Mouse (Mus musculus): ENCODE results near the gene Lrp6.

Lrp6 gene

DNA sequence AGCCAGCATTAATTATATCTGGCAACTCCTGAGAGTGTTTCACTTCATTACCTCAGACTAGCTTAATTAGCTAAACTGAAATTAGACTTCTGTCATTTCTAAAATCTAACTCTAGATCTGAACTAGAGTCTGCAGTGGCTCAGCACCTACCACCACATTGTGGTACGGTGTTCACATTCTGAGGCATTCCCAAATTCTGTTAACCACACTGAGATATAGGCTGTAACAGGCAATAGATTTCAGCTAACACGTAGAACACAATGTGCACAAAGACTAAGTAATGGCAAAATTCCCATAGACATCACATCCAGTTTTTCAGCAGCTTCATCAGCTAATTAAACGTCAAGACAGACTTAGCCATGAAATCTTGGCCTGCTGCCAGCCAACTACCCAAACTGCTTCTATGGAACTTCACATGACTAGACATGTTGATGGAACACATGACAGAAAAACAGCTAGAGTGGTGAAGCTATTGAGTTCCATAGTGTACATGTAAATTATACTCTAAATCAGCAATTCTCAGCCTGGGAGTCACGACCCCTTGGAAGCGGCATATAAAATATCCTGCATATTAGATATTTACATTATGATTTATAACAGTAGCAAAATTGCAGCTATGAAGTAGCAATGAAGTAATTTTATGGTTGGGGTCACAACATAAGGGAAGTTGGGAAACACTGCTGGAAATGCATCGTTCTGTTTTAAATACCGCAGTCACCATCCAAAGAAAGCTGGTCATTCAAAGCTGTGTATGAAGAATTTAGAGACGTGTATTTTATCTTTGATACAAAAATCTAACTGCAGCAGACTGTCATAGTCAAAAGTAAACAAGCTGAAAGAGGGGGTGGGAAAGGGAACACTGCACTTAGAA lies 71.7 kb downstream of the Lrp6 start:
- no peak for DNase-seq (ENCODE audit: low spot score in 2 of 2)

DNA sequence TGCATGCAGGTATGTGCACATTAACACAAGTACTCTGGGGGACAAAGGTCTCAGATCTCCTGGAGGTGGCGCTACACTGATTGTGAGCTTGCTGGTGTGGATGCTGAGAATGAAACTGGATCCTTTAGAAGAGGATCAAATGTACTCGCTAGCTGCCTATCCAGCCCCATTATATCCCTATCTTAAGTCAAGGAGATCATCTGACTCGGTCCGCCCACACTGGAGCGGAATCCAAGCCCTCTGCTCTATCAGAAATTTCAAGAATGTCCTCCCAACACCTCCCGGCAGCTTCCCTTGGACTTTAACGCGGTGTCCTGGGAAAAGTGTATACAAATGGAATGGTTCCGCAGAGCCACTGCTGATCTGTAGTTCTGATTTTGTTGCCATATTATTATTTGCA lies 77.1 kb downstream of the Lrp6 start:
- no peak for DNase-seq (ENCODE audit: low spot score in 2 of 2)

DNA sequence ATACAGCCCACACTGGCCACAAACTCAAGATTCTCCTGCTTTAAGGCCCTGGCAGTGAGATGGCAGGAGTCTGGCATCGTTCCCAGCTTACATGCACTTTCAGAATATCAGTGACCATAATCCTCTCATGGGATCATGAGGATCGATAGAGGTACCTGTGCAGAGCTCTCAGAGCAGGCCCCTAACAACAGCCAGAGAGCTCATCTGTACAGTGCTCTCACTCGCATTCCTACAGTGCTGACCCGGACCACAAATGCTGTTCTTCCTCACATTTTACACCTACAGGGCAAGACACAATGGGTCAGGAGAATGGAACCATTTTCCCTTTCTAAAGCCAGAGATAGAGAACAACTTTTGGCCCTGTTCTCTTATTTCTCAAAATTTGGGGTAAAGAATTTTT lies 77.6 kb downstream of the Lrp6 start:
- DNase-seq (ENCODE audit: low spot score in 2 of 2), result no peak

DNA sequence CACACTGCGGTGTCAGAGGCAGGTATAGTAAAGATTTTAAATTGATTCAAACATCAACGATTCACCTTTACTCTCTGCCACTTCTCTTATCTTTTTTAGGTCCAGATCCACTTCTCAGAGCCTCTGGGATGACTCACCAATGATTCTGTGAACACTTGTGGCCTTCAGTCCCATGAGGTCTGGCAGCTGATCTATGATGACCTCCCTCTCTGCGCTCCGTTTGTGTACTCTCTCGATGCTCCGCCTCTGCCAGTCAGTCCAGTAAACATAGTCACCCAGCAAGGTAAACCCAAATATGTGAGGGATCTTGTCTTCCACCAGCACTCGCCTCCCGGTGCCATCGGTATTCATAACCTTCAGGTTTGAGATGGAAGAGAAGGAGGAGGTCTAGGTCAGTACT lies 80.4 kb downstream of the Lrp6 start:
- no peak for DNase-seq (ENCODE audit: low spot score in 2 of 2)

DNA sequence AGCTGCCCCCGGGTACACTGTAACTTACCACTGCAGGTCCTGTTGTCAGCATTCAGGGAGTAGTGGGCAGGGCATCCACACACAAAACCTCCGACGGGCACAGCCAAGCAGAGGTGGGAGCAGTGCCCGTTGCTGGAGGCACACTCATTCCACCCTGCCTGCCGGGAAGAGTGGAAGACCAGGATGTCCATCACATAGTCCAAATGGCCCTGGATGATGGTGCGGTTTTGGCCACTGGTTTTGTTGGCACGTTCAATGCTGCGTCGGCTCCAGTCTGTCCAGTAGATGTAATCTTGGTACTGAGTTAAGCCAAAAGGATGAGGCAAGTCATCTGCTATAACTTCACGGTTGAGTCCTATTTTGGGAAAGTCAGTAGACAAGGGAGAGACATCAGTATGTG lies 87.3 kb downstream of the Lrp6 start:
- DNase-seq (ENCODE audit: low spot score in 2 of 2), result no peak

DNA sequence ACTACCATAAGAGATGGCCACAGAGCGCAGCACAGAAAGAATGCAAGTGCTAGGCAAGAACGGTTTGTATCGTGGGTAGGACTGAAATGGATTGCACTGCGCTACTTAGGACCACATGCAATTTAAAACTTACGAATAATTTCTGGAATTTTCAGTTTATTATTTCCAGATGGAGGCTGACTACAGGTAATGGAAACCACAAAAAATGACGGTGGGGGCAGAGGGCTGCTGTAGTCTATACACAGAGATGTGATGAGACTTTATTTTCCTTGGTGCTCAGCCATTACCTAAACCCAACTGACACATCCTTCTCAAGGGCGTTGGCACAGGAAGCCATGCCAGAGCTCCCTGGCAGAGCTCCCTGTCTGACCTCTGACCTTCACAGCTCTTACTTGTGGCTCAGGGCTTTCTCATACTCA lies 93.6 kb downstream of the Lrp6 start:
- no peak for DNase-seq (ENCODE audit: low spot score in 2 of 2)

DNA sequence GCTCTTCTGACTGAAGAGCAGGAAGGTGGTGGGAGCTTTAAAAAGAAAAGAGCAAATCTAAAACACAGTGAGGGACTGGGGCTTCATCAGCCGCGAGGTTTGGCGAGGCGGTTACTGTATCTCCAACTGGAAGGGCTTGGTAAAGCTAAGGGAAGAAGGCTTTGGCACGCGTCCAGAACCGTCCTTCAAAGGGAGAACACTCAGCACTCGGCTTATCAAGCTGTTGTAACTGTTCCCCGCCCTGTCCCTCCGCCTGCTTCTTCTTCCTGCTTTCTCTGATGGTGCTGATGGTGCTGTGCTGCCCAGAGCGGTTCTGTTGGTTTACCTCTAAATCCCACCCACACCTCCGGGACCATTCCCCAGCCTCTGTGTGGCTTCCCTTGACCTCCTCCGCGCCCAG lies 95.9 kb downstream of the Lrp6 start:
- DNase-seq (ENCODE audit: low spot score in 2 of 2), result peak; percentile 36 to 46

DNA sequence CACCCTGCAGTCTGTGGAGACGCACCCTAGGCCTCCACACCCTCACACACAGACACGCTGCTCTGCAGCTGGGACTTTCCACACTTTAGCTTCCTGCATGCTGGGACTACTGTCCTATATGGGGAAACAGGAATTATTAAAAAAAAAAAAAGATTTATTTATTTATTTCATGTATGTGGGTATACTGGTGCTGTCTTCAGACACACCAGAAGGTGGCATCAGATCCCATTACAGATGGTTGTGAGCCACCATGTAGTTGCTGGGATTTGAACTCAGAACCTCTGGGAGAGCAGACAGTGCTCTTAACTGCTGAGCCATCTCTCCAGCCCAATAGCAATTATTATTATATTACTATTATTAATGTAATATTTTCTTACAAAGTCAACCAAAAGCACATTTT lies 97.5 kb downstream of the Lrp6 start:
- DNase-seq (ENCODE audit: low spot score in 2 of 2), result no peak

DNA sequence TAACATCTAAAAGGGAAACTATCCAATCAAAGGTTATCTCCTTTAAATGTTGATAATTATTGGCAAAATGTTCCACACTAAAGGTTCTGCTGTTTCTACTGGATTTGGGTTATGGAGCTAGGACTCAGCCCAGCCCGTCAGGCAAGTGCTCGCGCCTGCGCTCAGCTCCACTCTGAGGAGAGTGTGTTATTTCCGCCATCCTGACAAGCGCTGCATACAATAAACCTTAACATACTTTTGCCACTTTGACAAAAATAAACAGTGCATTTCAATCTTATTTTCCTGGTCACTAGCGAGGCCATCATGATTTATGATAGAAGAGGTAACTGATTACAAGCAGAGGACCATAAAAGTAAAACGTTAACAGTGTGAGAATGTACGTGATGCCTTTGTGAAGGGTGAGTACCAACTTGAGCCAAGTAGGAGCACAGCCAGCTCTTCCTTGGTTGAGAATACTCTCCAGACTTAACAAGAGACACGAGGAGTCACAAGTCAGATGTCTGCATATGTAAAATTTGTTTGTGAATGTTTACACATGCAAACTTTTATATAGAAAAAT lies 100.0 kb downstream of the Lrp6 start:
- DNase-seq (ENCODE audit: low spot score in 2 of 2), result no peak

DNA sequence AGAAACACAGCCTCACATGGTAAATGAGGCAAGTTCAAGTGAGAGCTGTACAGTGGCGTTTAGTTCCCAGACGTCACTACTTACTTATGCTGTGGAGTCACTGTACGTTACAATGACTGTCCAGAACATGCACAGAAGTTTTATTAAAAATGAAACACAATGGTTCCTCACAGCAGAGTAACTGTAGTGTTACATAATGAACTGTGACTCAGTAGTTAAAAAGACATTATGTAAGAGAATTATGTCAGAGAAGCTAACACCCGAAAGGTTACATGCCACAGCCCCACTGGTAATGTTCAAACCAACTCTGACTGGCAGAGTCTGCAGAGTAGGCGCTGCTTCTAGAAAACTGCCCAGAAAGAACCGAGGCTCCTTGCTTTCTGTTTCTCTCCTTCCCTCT lies 105.6 kb downstream of the Lrp6 start:
- DNase-seq (ENCODE audit: low spot score in 2 of 2), result no peak

DNA sequence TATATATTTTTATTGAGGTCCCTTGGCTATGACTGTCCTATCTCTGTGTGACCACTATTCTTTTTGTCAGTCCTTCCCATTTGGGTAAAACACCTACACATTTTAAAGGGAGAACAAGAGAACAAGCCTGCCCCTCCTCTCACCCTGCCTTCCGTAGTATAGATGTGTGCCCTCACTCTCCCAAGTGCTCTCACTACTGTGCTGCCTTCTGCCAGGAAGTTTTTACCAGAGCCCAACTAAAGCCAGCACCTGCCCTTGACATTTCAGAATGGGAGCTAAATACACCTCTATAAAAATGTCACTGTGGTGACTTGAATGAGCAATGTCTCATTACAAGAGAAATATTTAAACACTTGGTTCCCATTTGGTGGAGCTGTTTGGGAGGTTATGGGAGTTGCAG lies 108.4 kb downstream of the Lrp6 start:
- no peak for DNase-seq (ENCODE audit: low spot score in 2 of 2)

DNA sequence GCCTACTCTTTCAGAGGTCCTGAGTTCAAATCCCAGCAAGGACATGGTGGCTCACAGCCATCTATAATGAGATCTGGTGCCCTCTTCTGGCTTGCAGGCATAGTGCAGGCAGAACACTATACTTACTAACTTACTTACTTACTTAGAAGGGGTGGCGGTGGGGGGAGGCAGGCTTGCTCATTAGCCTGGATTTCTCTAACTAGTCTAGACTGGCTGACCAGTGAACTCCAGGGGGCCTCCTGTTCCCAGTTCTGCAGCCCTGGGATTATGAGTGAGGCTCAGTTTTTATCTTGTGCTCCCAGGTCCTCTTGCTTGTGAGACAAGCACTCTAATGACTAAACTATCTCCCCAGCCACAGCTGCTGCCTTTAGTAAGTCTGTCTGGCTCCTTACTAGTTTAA lies 112.7 kb downstream of the Lrp6 start:
- DNase-seq (ENCODE audit: low spot score in 2 of 2), result peak in 1 of 2 experiments; percentile 8

DNA sequence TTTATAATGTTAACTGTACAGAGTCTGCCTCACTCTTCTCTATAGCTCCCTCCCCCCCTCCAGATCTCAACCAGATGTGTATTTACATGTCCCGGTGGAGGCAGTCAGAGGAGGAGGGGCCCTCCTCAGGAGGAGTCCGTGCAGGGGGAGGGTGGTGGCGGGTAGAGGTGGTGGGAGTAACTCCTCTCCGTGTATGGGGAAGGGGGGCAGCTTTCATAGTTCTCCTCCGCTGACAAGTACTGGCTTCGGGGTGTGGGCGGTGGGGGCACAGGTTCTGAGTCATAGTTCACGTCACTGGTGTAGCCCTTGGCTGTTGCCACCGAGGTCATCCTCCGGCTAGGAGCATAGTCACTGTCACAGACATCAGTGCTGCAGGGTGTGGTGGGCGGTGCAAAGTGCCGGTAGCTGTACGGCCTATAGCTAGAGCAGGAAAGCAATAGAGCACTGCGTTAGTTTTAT lies 116.1 kb downstream of the Lrp6 start:
- no peak for DNase-seq (ENCODE audit: low spot score in 2 of 2)

DNA sequence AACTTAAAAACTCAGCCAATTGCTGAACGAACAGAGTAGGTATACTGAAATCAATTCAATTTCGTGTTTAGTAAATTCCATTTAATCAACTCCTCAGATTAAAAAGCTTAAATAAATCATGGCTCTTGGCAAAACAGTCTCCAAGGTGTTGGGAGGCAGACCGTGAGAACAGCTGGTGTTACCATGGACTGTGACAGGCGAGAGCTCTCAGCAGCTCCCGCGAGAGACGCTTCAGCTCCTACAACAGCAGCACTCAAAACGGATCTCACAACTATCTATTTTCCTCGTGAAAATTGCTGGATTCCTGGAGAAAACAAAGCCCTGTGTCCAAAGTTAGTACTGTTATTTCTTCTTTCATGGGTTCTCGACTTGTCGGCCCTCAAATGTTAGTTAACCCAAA lies 116.8 kb downstream of the Lrp6 start:
- DNase-seq (ENCODE audit: low spot score in 2 of 2), result no peak

DNA sequence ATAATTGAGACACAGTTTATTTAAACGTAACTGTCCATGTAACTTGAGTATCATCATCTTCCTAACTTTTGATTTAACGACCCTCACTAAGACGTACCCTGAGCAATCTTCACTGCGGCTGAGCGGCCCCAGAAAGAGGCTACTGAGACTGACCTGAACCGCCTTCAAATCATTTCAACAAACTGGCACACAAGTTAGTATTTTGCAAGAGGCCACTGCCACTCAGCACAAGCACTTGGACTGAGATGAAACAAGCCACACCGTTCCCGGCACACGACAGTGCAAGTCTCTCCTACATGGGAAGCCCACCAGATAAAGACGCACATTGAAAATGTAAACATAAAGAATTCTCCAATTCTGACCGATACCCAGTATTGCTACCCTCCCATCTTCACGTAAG lies 118.3 kb downstream of the Lrp6 start:
- DNase-seq (ENCODE audit: low spot score in 2 of 2), result no peak

DNA sequence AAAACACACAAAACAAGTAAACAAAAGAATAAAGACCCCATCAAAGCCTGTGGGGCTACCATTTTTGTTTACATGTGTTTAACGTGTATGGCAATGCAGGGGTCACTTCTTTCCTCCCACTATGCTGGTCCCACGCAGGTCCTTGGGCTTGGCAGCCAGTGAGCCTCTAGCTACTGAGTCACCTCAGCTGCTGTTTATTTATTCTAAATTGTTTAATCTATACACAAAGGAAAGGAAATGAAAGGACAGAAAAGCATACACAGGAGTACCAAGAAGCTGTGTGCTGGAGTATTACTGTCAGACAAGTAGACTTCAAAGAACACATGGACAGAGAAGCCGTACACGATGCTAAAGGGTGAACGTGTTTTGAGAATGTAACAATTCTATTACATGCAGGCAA lies 122.8 kb downstream of the Lrp6 start:
- DNase-seq (ENCODE audit: low spot score in 2 of 2), result no peak

DNA sequence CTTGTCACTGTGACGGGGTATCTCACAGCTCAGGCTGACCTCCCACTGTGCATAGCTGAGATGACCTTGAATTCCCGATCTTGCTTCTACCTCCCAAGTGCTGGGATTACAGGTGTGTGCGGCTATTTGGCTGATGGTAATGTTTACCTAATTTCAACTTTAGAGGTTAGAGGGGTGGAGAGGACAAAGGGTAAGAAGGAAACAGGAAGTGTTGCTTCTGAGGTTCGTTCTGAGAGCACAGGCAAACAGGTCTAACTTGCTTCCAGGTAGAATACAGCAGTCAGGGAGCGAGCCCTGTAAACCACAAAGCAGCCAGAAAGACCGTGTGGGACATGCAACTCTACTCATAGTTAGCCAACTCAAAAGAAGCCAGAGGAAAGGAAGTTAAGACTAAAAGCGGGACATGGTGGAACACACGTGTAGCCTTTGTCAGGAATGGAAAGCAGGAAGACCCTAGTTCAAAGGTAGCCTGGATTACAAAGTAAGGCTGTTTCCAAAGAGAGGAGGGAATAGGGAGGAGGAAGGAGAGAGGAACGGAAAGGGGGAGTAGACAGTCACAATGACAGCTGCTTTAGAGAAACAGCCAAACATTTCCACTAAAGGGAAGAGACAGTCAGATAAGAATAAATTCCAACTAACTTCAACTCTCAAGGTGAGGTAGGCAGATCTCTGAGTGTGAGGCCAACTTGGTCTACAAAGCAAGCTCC lies 123.4 kb downstream of the Lrp6 start:
- no peak for DNase-seq (ENCODE audit: low spot score in 2 of 2)

DNA sequence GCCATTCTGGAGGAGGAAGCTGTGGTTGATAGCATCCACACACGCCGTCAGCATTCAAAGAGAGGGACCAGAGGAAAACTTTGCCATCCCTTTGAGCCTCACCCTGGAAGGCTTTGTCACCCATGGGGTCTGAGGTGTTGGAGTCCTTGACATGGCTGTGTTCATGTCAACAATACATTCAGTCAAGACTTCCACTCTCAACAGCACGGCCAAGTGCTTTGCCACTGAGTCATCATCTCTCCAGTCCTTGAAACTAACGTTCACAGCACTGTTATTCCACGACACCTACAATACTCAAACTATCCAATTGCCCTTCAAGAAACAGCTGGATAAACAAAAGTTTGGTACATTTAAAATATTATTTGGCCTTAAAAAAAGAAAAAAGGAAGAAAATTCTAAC lies 124.5 kb downstream of the Lrp6 start:
- no peak for DNase-seq (ENCODE audit: low spot score in 2 of 2)

DNA sequence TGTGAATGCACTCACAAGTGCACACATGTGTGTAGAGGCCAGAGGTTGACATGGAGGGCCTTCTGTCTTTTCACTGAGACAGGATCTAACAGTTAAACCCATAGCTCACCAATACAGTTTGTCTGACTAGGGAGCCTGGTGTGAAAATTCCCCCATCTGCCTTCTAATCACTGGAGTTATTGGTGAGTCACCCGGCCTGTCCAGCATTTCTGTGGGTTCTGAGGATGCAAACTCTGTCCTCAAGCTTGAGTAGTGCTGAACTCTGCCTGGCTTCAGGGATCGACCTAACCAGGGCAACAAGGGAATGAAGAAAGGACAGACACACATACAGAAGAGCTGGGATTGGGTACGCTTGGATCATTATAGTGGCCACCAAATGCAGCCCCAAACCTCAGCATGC lies 125.0 kb downstream of the Lrp6 start:
- DNase-seq (ENCODE audit: low spot score in 2 of 2), result no peak

DNA sequence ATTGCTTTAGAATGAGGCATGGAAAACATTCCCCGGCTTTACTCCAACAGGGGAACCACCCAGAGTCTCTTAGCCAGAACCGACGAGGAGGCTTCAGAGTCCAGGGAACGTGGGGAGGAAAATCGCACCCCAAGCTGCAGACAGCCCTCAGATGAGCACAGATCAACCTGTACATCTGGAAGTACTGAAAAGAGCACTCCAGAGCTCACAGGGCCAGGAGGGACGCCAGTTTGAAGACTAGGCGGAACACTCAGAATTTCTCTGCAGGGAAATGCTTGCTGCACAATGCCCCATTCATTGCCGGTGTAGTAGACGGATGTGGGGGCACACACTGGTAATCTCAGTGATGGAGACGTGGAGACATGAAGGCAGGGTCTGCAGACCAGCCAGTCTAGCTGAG lies 126.7 kb downstream of the Lrp6 start:
- DNase-seq (ENCODE audit: low spot score in 2 of 2), result no peak

DNA sequence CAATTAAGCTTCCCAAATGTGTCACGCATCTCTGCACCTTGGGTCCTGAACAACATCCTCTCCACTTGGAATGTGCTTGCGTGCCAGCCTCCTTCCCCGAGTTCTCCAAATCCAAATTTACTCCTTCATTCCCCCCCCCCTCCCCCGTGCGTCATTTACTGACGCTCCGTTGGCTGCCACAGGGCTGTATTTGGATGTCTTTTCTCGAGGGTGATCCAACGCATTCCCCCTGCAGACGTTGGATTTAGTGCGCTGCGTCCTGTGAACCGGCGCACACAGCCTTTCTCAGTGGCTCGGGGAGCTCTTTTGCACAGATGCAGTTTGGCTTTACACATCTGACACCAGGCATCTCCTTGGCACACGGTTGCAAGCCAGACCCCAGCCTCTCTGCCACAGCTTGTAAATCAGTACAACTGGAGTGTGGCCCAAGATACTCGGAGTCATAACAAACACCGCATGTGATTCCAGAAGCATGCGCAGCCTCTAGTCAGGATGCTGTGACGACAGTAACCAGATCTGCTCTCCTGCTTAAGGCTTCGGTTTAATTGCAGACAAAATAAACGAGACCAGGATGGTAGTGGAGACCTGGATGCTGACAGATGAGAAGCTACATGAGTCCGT lies 127.3 kb downstream of the Lrp6 start:
- DNase-seq (ENCODE audit: low spot score in 2 of 2), result no peak

DNA sequence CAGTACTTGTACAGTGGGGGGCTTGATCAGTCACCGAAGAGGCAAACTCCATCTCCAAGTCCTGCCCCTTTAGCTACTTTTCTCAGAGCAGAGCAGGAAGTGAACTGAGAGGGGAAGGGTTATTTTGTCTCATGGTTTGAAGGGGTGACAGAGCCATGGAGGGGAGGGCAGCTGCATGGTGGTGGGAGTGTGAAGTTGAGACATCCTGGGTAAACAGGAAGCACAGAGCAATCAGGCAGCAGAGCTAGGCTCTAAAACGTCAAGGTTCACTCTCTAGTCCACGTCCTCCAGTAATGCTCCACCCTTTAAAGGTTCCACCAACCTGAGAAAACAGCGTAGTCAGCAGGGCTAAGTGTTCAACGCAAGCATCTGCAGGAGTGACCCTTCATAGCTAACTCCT lies 129.8 kb downstream of the Lrp6 start:
- no peak for DNase-seq (ENCODE audit: low spot score in 2 of 2)
